ENCODE assay signal across 31 mouse cellular contexts in genomic region chr17:56870287-56870953, GRCm38 (mm10). TPM values are rescaled to one million over a fixed set of nuclear protein-coding genes. Genes with fewer than 3 reads are reported as not detected.
"Had no signal": no experiment of that assay in that cellular context is flagged by ENCODE, and none has a peak within 500 bp of the region (broad histone marks: within the 10 kb centered on the region; RNA-seq: fewer than 3 reads in every experiment).

No protein-coding gene starts in this region.

- H3K4me1 ChIP-seq: limb, embryonic 10.5 days; liver, embryonic 15.5 days; midbrain, embryonic 15.5 days; neural tube, embryonic 12.5 days; neural tube, embryonic 15.5 days had no signal

- H3K4me2 ChIP-seq: limb, embryonic 13.5 days; liver, embryonic 12.5 days; liver, embryonic 15.5 days; midbrain, embryonic 11.5 days; midbrain, embryonic 15.5 days; neural tube, embryonic 12.5 days; neural tube, embryonic 15.5 days had no signal

- H3K4me3 ChIP-seq: layer of hippocampus, adult 2 months; limb, embryonic 10.5 days; limb, embryonic 13.5 days; liver, embryonic 12.5 days; liver, embryonic 15.5 days; midbrain, embryonic 15.5 days; neural tube, embryonic 12.5 days; neural tube, embryonic 15.5 days had no signal

- H3K9me3 ChIP-seq: limb, embryonic 10.5 days; liver, embryonic 15.5 days; midbrain, embryonic 15.5 days; neural tube, embryonic 15.5 days had no signal

- H3K36me3 ChIP-seq: limb, embryonic 10.5 days; limb, embryonic 13.5 days; liver, embryonic 12.5 days; liver, embryonic 15.5 days; midbrain, embryonic 15.5 days; neural tube, embryonic 12.5 days; neural tube, embryonic 15.5 days had no signal

- H3K27me3 ChIP-seq: limb, embryonic 13.5 days; liver, embryonic 15.5 days; midbrain, embryonic 15.5 days; neural tube, embryonic 12.5 days; neural tube, embryonic 15.5 days had no signal

- H3K27ac ChIP-seq: kidney, postnatal 0 days; layer of hippocampus, adult 2 months; limb, embryonic 10.5 days; limb, embryonic 13.5 days; liver, embryonic 12.5 days; liver, embryonic 15.5 days; midbrain, embryonic 15.5 days; neural tube, embryonic 12.5 days; neural tube, embryonic 15.5 days had no signal

- DNase-seq: kidney, adult 2 months; kidney, postnatal 25 days; layer of hippocampus, adult 9-11 months; liver; lung, adult 2 months; lung, postnatal 14 days; lung, postnatal 4 days; right cerebral cortex, adult 18-20 months; right cerebral cortex, postnatal 14 days; right cerebral cortex, postnatal 4 days; thymus, postnatal 36 days had no signal

- ATAC-seq: liver, embryonic 12.5 days; midbrain, embryonic 15.5 days had no signal

- H3K9ac ChIP-seq: limb, embryonic 13.5 days; liver, embryonic 12.5 days; liver, embryonic 15.5 days; midbrain, embryonic 15.5 days; neural tube, embryonic 12.5 days; neural tube, embryonic 15.5 days had no signal

RNA-seq across cellular contexts. Expression of gene Acsbg2, which starts 3.8 kb away (rescaled TPM):
- total RNA-seq: layer of hippocampus, adult 2 months; layer of hippocampus, postnatal 25 days; left cerebral cortex, adult 18-20 months; left cerebral cortex, postnatal 25 days; megakaryocyte progenitor cell, adult 5-6 weeks; megakaryocyte-erythroid progenitor cell, adult 5-6 weeks had no signal
- polyA plus RNA-seq: kidney, embryonic 14.5 days; kidney, postnatal 0 days; large intestine, adult 2 months; limb, embryonic 10.5 days; limb, embryonic 13.5 days; liver, embryonic 12.5 days; liver, embryonic 15.5 days; lung, adult 2 months; lung, embryonic 16.5 days; midbrain, embryonic 11.5 days; midbrain, embryonic 15.5 days; neural tube, embryonic 12.5 days; neural tube, embryonic 15.5 days; stomach, embryonic 16.5 days; urinary bladder, adult 2 months had no signal

RNA-seq across cellular contexts. Expression of gene 1700061G19Rik, which starts 4.9 kb away (rescaled TPM):
- total RNA-seq: left cerebral cortex, postnatal 25 days; megakaryocyte-erythroid progenitor cell, adult 5-6 weeks had no signal
